Mouse (Mus musculus): ENCODE data around the gene Cyyr1. TPM values are rescaled to one million over a fixed set of nuclear protein-coding genes. Genes with fewer than 3 reads are reported as not detected.
"Not testable (repeated sequence)": the region's sequence is repeated elsewhere in the genome, so short reads cannot be mapped to it uniquely, and the experiment has no call there.

The Cyyr1 gene
- 1 to 10 TPM; 4.0 to 5.8 TPM for total RNA-seq (2021)

- DNase-seq (ENCODE audit: extremely low spot score in 1 of 2, low spot score in 1 of 2), result not testable (repeated sequence)
Measured at GRCm38 (mm10) chr16:85553297-85553696, at the start of gene Cyyr1. Gene Cyyr1, minus strand, starts transcription at chr16:85553397.

GRCm38 (mm10) chr16:85588844-85589243, 35.6 kb upstream of the Cyyr1 start:
- no peak for DNase-seq (ENCODE audit: extremely low spot score in 1 of 2, low spot score in 1 of 2)

DNA sequence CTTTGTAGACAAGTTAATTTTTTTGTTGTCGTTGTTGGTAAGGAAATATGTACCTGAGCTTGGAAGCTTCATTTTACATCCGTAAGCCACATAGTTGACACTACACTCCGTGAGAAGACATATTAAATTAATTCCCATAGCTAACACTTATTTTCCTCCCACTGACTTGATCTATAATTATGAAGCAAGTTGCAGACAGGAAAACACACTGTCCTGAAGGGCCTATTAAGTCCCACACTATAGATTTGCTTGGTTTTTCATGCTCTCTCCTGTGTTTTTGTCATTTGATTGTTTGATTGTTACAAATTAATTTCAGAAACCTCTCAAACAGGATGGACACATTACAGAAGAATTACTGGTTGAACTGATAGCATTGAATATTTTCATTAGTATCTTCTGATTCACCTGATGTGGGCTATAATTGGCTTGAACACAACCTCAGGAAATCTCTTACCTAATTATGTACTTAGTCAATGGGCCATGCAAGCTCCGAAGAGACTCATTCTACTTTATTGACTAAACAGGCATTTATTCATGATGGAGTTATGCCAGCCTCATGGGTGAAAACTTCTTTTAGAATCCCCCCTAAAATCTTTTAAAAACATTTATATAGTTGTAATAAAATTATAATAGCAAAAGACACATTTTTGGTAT, 34.5 kb upstream of the Cyyr1 start:
- no peak for DNase-seq (ENCODE audit: extremely low spot score in 1 of 2, low spot score in 1 of 2)

DNA sequence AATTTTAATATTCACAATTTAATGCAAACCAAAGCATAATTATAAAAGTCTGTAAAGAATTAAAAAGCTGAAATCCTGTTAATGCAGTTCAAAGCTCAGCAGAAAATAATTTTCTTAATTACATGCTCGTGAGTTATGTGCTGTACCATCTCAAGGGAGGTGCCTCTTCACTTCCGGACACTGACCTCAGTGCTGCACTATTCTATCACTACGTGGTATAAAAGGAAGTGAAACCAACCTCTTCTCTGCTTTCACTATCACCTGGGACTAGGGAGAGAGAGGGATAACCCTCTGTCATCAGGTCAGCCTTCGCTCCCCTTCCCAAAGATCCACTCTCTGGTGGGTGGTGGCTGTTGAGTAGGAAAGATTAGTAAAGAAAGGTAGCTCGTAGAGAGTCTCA, 13.3 kb upstream of the Cyyr1 start:
- DNase-seq (ENCODE audit: extremely low spot score in 1 of 2, low spot score in 1 of 2), result no peak

GRCm38 (mm10) chr16:85553838-85554237, 641 bp upstream of the Cyyr1 start:
- DNase-seq (ENCODE audit: extremely low spot score in 1 of 2, low spot score in 1 of 2), result no peak

GRCm38 (mm10) chr16:85551976-85552375, 1.2 kb downstream of the Cyyr1 start:
- not testable (repeated sequence) for DNase-seq (ENCODE audit: extremely low spot score in 1 of 2, low spot score in 1 of 2)

DNA sequence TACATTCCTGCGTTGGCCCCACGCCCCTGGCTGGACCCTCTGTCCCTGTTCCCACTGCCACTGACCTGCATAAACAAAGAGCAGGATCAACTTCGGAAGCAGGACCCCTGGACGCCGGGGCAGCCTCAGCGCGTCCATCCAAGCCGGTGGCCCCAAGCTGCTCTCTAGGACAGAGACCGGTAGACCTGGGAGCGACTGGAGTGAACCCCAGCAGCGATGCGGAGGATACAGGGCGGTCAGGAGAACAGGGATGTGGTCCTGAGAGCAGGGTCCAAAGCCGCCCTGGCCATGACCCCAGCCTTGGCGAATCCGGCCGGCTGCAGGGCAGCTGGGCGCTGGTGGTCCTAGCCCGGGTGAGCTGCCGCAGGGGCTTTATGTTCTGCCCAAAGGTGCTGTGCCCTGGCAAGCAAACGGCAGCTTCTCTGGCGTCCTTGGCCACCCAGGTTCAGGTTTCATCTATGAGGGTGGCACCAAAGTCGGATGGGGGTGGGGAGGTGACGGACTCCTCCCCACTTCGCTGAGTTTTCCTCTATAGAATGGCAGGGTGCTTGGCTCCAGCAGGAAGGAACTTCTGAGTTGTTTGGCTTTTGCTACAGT, 3.1 kb downstream of the Cyyr1 start:
- no peak for DNase-seq (ENCODE audit: extremely low spot score in 1 of 2, low spot score in 1 of 2)

- no peak for DNase-seq (ENCODE audit: extremely low spot score in 1 of 2, low spot score in 1 of 2)
Measured at GRCm38 (mm10) chr16:85546519-85546918, 6.7 kb downstream of the Cyyr1 start.

- no peak for DNase-seq (ENCODE audit: extremely low spot score in 1 of 2, low spot score in 1 of 2)
Measured at GRCm38 (mm10) chr16:85541676-85542273, 11.4 kb downstream of the Cyyr1 start.

DNA sequence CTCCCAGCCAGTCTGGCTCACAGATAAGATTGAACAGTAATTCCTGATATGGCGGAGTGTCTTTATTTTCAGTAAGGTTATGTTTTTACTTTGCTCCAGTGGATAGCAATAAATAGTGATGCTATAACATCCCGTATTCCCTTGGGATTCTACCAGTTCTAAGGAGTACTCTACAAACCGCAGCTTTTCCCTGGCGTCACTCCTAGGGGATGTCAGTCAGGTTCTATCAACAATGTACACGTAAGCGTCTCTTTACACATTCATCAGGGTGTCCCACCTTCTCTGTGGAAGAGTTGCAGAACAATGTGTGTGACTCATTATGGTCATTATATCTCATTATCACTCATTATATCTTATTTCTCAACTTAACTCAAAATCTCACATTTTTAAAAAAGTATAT, 12.2 kb downstream of the Cyyr1 start:
- DNase-seq (ENCODE audit: extremely low spot score in 1 of 2, low spot score in 1 of 2), result no peak

- DNase-seq (ENCODE audit: extremely low spot score in 1 of 2, low spot score in 1 of 2), result no peak
Measured at GRCm38 (mm10) chr16:85538367-85538766, 14.8 kb downstream of the Cyyr1 start.

DNA sequence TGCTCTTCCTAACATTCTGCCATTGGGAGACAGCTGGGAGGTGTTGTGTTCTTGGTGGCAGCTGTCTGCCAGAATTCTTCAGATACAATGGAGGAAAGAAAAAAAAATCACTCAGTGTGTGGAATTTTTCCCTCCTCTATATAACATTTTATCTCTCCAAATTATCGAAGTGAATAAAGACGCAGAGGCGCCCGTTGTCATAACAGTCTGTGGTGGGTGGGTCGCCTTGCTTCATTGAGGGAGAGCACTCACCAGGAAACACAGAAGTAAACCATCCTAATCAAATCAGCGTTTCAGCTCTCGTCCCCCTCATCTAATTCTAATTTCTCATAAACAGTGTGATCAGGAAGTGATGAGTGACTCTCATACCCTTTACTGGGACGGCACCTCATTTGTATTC, 17.1 kb downstream of the Cyyr1 start:
- DNase-seq (ENCODE audit: extremely low spot score in 1 of 2, low spot score in 1 of 2), result no peak

GRCm38 (mm10) chr16:85527743-85528620, 25.2 kb downstream of the Cyyr1 start:
- no peak for DNase-seq (ENCODE audit: extremely low spot score in 1 of 2, low spot score in 1 of 2)

- DNase-seq (ENCODE audit: extremely low spot score in 1 of 2, low spot score in 1 of 2), result no peak
Measured at GRCm38 (mm10) chr16:85524589-85524988, 28.6 kb downstream of the Cyyr1 start.

DNA sequence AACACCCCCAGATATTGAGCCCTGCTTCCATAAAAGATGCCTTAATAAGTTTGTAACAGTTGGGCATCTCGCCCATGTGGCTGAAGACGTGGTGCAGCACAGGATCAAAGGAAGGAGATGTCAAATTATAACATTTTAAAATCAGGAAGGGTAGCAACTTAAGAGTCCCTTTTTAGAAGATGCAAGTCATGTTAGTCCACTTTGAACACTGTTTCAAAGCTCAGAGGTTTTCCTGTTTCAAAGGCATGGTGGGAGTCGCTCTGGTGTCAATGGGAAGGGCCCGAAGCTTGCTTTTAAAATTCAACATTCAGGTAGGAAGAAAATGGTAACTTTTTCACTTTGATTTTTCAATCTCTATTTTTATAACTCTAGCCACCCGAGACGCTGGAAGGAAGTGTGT, 45.9 kb downstream of the Cyyr1 start:
- no peak for DNase-seq (ENCODE audit: extremely low spot score in 1 of 2, low spot score in 1 of 2)

DNA sequence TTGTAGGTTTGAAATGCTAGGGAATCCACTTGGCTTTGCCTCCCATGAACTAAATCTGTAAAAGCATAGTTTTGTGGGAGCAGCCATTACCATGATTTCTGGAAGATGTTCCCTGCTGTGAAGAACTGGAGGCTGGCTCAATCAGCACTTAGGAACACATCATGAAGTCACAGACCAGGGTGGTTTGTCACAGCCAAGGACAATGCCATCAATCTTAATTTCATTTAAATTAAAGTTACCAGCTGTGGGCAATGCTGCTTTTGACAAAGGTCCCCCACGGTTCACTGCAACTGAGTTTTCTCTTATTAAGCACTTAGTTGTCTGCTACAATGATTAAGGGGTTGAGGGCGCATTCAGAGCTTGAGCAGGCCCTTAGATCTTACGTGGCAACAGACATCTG, 48.1 kb downstream of the Cyyr1 start:
- DNase-seq (ENCODE audit: extremely low spot score in 1 of 2, low spot score in 1 of 2), result no peak

GRCm38 (mm10) chr16:85503416-85503815, 49.8 kb downstream of the Cyyr1 start:
- no peak for DNase-seq (ENCODE audit: extremely low spot score in 1 of 2, low spot score in 1 of 2)

GRCm38 (mm10) chr16:85495837-85496236, 57.4 kb downstream of the Cyyr1 start:
- DNase-seq (ENCODE audit: extremely low spot score in 1 of 2, low spot score in 1 of 2), result no peak

- peak in 1 of 2 experiments; percentile 19 for DNase-seq (ENCODE audit: extremely low spot score in 1 of 2, low spot score in 1 of 2)
Measured at GRCm38 (mm10) chr16:85488105-85488607, 65.0 kb downstream of the Cyyr1 start.

- no peak for DNase-seq (ENCODE audit: extremely low spot score in 1 of 2, low spot score in 1 of 2)
Measured at GRCm38 (mm10) chr16:85487266-85487665, 65.9 kb downstream of the Cyyr1 start.

DNA sequence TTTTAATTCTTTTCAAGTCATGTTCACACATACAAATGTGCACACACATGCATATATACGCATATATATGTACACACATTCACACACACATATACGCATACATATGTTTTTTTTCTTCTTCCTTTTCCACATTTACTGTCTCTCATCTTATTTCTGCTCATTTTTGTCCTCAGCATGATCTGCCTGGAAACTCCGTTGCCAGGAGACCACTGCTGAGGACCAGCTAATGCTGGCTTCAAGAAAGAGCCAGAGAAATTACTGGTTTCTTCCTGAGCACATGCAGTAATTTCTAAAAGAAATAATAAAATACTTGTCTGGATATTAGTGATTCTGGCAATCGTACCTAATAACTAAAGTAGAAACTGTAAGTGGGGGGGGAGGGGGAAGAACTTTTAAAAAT, 68.6 kb downstream of the Cyyr1 start:
- DNase-seq (ENCODE audit: extremely low spot score in 1 of 2, low spot score in 1 of 2), result no peak

Measured in layer of hippocampus, postnatal 25 days (tissue).